Mouse (Mus musculus): Measurements from ENCODE around the gene Grin2a. TPM values are rescaled to one million over a fixed set of nuclear protein-coding genes. Genes with fewer than 3 reads are reported as not detected.

The Grin2a gene
- polyA plus RNA-seq, 1 experiment from 2014 or later: 0.05 TPM

- Histone ChIP-seq H3K9ac (ENCODE audit: low read length) (no peak overlapping the region), H3K27ac (ENCODE audit: low read length) (no peak overlapping the region), H3K4me1 (replicated peaks; ENCODE audit: control insufficient read depth, insufficient read depth, low read length) (no peaks in the 10 kb centered on the region), H3K36me3 (ENCODE audit: control insufficient read depth, insufficient read depth, low read length) (no peaks in the 10 kb centered on the region), H3K4me3 (ENCODE audit: low read length) (no peak overlapping the region), H3K27me3 (ENCODE audit: control insufficient read depth, insufficient read depth, low read depth, low read length) (no peaks in the 10 kb centered on the region), H3K4me2 (ENCODE audit: low read depth, low read length) (no peak overlapping the region), H3K9me3 (ENCODE audit: control insufficient read depth, low read length) (no peaks in the 10 kb centered on the region)
- WGBS: 72% methylated on average over 3 of the region's 3 CpGs
- ATAC-seq (ENCODE audit: low read depth): no peak
Observed at GRCm38 (mm10) chr16:9900996-9901395, 94.4 kb downstream of the Grin2a start.

- Histone ChIP-seq H3K9ac (ENCODE audit: low read length) (no peak overlapping the region), H3K27ac (ENCODE audit: low read length) (no peak overlapping the region), H3K4me3 (ENCODE audit: low read length) (no peak overlapping the region), H3K4me2 (ENCODE audit: low read depth, low read length) (no peak overlapping the region), H3K36me3 (ENCODE audit: control insufficient read depth, insufficient read depth, low read length) (no peaks in the 10 kb centered on the region), H3K27me3 (ENCODE audit: control insufficient read depth, insufficient read depth, low read depth, low read length) (no peaks in the 10 kb centered on the region), H3K4me1 (replicated peaks; ENCODE audit: control insufficient read depth, insufficient read depth, low read length) (no peaks in the 10 kb centered on the region), H3K9me3 (ENCODE audit: control insufficient read depth, low read length) (no peaks in the 10 kb centered on the region)
- WGBS: 74% methylated on average over 1 of the region's 1 CpGs
- ATAC-seq (ENCODE audit: low read depth): no peak
Observed at GRCm38 (mm10) chr16:9900196-9900595, 95.2 kb downstream of the Grin2a start.

- no peaks in the 10 kb centered on the region for H3K4me1 ChIP-seq (replicated peaks; ENCODE audit: control insufficient read depth, insufficient read depth, low read length)
- no peaks in the 10 kb centered on the region for H3K36me3 ChIP-seq (ENCODE audit: control insufficient read depth, insufficient read depth, low read length)
- no peak overlapping the region for H3K4me2 ChIP-seq (ENCODE audit: low read depth, low read length)
- WGBS: 70% methylated on average over 2 of the region's 2 CpGs
- no peaks in the 10 kb centered on the region for H3K27me3 ChIP-seq (ENCODE audit: control insufficient read depth, insufficient read depth, low read depth, low read length)
- no peak overlapping the region for H3K9ac ChIP-seq (ENCODE audit: low read length)
- H3K27ac ChIP-seq (ENCODE audit: low read length): no peak overlapping the region
- ATAC-seq (ENCODE audit: low read depth): no peak
- no peaks in the 10 kb centered on the region for H3K9me3 ChIP-seq (ENCODE audit: control insufficient read depth, low read length)
- no peak overlapping the region for H3K4me3 ChIP-seq (ENCODE audit: low read length)
Observed at GRCm38 (mm10) chr16:9899176-9899575, 96.2 kb downstream of the Grin2a start.

- no peak for ATAC-seq (ENCODE audit: low read depth)
- Histone ChIP-seq H3K27me3 (ENCODE audit: control insufficient read depth, insufficient read depth, low read depth, low read length) (no peaks in the 10 kb centered on the region), H3K9me3 (ENCODE audit: control insufficient read depth, low read length) (no peaks in the 10 kb centered on the region), H3K4me1 (replicated peaks; ENCODE audit: control insufficient read depth, insufficient read depth, low read length) (no peaks in the 10 kb centered on the region), H3K4me3 (ENCODE audit: low read length) (no peak overlapping the region), H3K36me3 (ENCODE audit: control insufficient read depth, insufficient read depth, low read length) (no peaks in the 10 kb centered on the region), H3K4me2 (ENCODE audit: low read depth, low read length) (no peak overlapping the region), H3K9ac (ENCODE audit: low read length) (no peak overlapping the region), H3K27ac (ENCODE audit: low read length) (no peak overlapping the region)
- WGBS: 62% methylated on average over 7 of the region's 7 CpGs
Observed at GRCm38 (mm10) chr16:9895581-9895980, 99.8 kb downstream of the Grin2a start.

GRCm38 (mm10) chr16:9886155-9886554 lies 109.2 kb downstream of the Grin2a start:
- H3K4me3 ChIP-seq (ENCODE audit: low read length): no peak overlapping the region
- no peaks in the 10 kb centered on the region for H3K27me3 ChIP-seq (ENCODE audit: control insufficient read depth, insufficient read depth, low read depth, low read length)
- no peak overlapping the region for H3K27ac ChIP-seq (ENCODE audit: low read length)
- H3K36me3 ChIP-seq (ENCODE audit: control insufficient read depth, insufficient read depth, low read length): no peaks in the 10 kb centered on the region
- no peak overlapping the region for H3K9ac ChIP-seq (ENCODE audit: low read length)
- WGBS: 76% methylated on average over 4 of the region's 4 CpGs
- no peaks in the 10 kb centered on the region for H3K9me3 ChIP-seq (ENCODE audit: control insufficient read depth, low read length)
- no peak overlapping the region for H3K4me2 ChIP-seq (ENCODE audit: low read depth, low read length)
- ATAC-seq (ENCODE audit: low read depth): no peak
- H3K4me1 ChIP-seq (replicated peaks; ENCODE audit: control insufficient read depth, insufficient read depth, low read length): no peaks in the 10 kb centered on the region

DNA sequence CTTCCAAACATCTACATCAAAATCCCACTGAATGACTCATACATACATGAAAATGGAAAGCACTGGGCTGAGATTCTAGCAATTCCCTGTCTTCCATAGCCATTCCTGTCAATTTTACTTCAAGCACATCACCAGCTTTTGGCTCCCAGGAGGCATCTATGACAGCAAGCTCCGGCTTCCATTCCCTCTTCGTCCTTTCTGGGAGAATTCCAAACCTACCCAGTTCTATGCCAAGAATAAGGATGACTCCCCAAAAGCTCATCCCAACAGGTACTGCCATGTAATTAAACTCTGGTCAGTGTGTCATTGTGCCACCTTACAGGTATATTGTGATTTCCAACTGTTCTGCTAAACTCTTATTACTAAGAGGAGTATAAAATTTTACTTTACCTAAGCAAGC lies 111.2 kb downstream of the Grin2a start:
- Histone ChIP-seq H3K4me3 (ENCODE audit: low read length) (no peak overlapping the region), H3K9ac (ENCODE audit: low read length) (no peak overlapping the region), H3K9me3 (ENCODE audit: control insufficient read depth, low read length) (no peaks in the 10 kb centered on the region), H3K27ac (ENCODE audit: low read length) (no peak overlapping the region), H3K27me3 (ENCODE audit: control insufficient read depth, insufficient read depth, low read depth, low read length) (no peaks in the 10 kb centered on the region), H3K4me1 (replicated peaks; ENCODE audit: control insufficient read depth, insufficient read depth, low read length) (no peaks in the 10 kb centered on the region), H3K4me2 (ENCODE audit: low read depth, low read length) (no peak overlapping the region), H3K36me3 (ENCODE audit: control insufficient read depth, insufficient read depth, low read length) (no peaks in the 10 kb centered on the region)
- ATAC-seq (ENCODE audit: low read depth): no peak
- WGBS: 88% methylated on average over 2 of the region's 2 CpGs

GRCm38 (mm10) chr16:9882420-9882819 lies 112.9 kb downstream of the Grin2a start:
- Histone ChIP-seq H3K9me3 (ENCODE audit: control insufficient read depth, low read length) (no peaks in the 10 kb centered on the region), H3K36me3 (ENCODE audit: control insufficient read depth, insufficient read depth, low read length) (no peaks in the 10 kb centered on the region), H3K4me2 (ENCODE audit: low read depth, low read length) (no peak overlapping the region), H3K9ac (ENCODE audit: low read length) (no peak overlapping the region), H3K27ac (ENCODE audit: low read length) (no peak overlapping the region), H3K4me3 (ENCODE audit: low read length) (no peak overlapping the region), H3K27me3 (ENCODE audit: control insufficient read depth, insufficient read depth, low read depth, low read length) (no peaks in the 10 kb centered on the region), H3K4me1 (replicated peaks; ENCODE audit: control insufficient read depth, insufficient read depth, low read length) (no peaks in the 10 kb centered on the region)
- 80% methylated on average over 4 of the region's 4 CpGs for WGBS
- ATAC-seq (ENCODE audit: low read depth): no peak

DNA sequence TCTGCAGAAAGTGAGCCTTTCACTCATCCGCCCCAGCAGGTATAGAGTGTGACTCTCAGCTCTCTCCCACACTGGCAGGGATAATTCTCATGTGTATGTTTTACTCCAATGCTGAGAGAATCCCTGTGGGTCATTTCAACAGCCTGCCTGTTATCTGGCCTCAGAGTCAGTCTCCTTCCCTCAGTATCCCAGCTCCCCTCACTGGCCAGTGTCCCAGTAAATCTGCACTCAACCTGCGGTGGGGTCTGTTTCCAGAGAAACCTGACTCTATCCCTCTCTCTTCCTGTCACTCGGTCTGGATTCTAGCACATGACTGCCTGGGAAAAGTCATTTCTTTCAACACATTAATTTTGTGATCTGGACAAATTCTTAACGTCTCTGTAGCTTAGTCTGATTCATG lies 122.4 kb downstream of the Grin2a start:
- H3K9me3 ChIP-seq (ENCODE audit: control insufficient read depth, low read length): no peaks in the 10 kb centered on the region
- H3K36me3 ChIP-seq (ENCODE audit: control insufficient read depth, insufficient read depth, low read length): no peaks in the 10 kb centered on the region
- H3K4me2 ChIP-seq (ENCODE audit: low read depth, low read length): no peak overlapping the region
- no peaks in the 10 kb centered on the region for H3K4me1 ChIP-seq (replicated peaks; ENCODE audit: control insufficient read depth, insufficient read depth, low read length)
- ATAC-seq (ENCODE audit: low read depth): no peak
- H3K27ac ChIP-seq (ENCODE audit: low read length): no peak overlapping the region
- no peaks in the 10 kb centered on the region for H3K27me3 ChIP-seq (ENCODE audit: control insufficient read depth, insufficient read depth, low read depth, low read length)
- no peak overlapping the region for H3K4me3 ChIP-seq (ENCODE audit: low read length)
- 54% methylated on average over 4 of the region's 4 CpGs for WGBS
- H3K9ac ChIP-seq (ENCODE audit: low read length): no peak overlapping the region

GRCm38 (mm10) chr16:9865710-9866109 lies 129.7 kb downstream of the Grin2a start:
- Histone ChIP-seq H3K4me3 (ENCODE audit: low read length) (no peak overlapping the region), H3K4me1 (replicated peaks; ENCODE audit: control insufficient read depth, insufficient read depth, low read length) (no peaks in the 10 kb centered on the region), H3K36me3 (ENCODE audit: control insufficient read depth, insufficient read depth, low read length) (no peaks in the 10 kb centered on the region), H3K4me2 (ENCODE audit: low read depth, low read length) (no peak overlapping the region), H3K27ac (ENCODE audit: low read length) (no peak overlapping the region), H3K27me3 (ENCODE audit: control insufficient read depth, insufficient read depth, low read depth, low read length) (no peaks in the 10 kb centered on the region), H3K9me3 (ENCODE audit: control insufficient read depth, low read length) (no peaks in the 10 kb centered on the region), H3K9ac (ENCODE audit: low read length) (no peak overlapping the region)
- 58% methylated on average over 3 of the region's 3 CpGs for WGBS
- ATAC-seq (ENCODE audit: low read depth): no peak

- Histone ChIP-seq H3K4me1 (replicated peaks; ENCODE audit: control insufficient read depth, insufficient read depth, low read length) (no peaks in the 10 kb centered on the region), H3K9me3 (ENCODE audit: control insufficient read depth, low read length) (no peaks in the 10 kb centered on the region), H3K36me3 (ENCODE audit: control insufficient read depth, insufficient read depth, low read length) (no peaks in the 10 kb centered on the region), H3K27me3 (ENCODE audit: control insufficient read depth, insufficient read depth, low read depth, low read length) (no peaks in the 10 kb centered on the region), H3K4me3 (ENCODE audit: low read length) (no peak overlapping the region), H3K27ac (ENCODE audit: low read length) (no peak overlapping the region), H3K9ac (ENCODE audit: low read length) (no peak overlapping the region), H3K4me2 (ENCODE audit: low read depth, low read length) (no peak overlapping the region)
- WGBS: 67% methylated on average over 4 of the region's 4 CpGs
- ATAC-seq (ENCODE audit: low read depth): no peak
Observed at GRCm38 (mm10) chr16:9865039-9865438, 130.3 kb downstream of the Grin2a start.

Data from lung, embryonic 16.5 days (tissue).